Mouse (Mus musculus) urinary bladder, postnatal 14 days (tissue): Measurements from ENCODE around the gene Dnajb7.

ENCODE experiments used
- DNase-seq: peaks from one replicate; pipeline ENCODE4 v3.0.0; 2021; ENCODE audit warnings: low spot score

Gene Dnajb7

DNA sequence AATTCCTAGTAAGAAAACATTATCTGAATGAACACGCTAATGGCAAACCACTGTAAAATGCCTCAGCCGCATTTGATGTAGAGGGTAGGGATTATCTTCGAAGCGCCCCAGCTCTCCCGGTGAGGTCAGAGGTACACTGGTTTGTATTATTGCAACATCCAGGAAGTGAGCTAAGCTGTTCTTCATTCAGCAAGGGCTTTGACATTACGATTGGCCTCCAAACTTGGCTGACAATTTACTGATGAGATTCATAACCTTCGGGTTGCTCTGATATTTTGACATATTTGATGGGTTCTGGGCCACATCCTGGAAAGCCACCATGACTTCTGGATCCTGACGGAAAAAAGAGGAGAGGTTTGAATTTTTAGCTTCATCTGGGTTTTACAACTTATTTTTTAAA, 42.9 kb downstream of the Dnajb7 start:
- no peak for DNase-seq

- DNase-seq: no peak
These were observed 43.8 kb downstream of the Dnajb7 start for GRCm38 (mm10) chr15:81364271-81364670.

- DNase-seq: no peak
These were observed 45.6 kb downstream of the Dnajb7 start for GRCm38 (mm10) chr15:81362501-81362900.

GRCm38 (mm10) chr15:81361417-81362015, 46.6 kb downstream of the Dnajb7 start:
- no peak for DNase-seq

GRCm38 (mm10) chr15:81361022-81361404, 47.1 kb downstream of the Dnajb7 start:
- no peak for DNase-seq

DNA sequence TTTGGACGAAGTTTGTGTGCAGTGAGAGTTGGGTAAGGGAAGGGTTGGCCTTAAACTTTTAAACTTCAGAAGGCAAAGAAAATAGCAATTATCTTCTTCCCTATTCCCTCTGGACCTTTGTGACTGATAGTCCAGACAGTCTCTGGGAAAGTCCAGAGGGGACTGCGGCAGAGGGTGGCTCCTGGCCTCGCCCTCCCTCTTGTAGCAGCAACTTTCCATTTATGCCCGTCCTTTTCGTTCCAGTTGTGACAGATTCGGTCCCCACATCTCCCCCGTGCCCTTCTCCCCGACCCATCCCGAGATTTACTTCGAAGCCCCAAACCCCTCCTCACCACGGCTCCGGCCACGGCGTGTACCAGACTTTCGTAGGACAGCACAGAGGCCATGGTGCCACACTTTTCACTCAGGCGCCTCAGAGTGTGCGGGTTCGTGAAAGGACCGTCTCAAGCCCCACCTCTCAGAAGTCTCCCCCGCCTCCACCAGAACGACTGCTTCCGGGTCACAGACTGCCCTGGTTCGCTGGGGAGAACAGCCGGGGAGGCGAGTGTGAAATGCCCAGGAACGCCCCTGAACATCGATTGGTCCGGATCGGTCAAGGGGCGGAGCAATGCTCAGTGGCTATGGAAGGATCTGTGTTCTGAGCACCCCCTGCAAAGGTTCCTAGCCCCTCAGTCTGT, 47.6 kb downstream of the Dnajb7 start, which contains the start of gene Slc25a17:
TSS of gene Slc25a17 (minus strand) at position 468 of the 677 bp plus-strand sequence.
- DNase-seq: peak; percentile 95

- DNase-seq: no peak
These were observed 48.7 kb downstream of the Dnajb7 start for GRCm38 (mm10) chr15:81359421-81359820.

DNA sequence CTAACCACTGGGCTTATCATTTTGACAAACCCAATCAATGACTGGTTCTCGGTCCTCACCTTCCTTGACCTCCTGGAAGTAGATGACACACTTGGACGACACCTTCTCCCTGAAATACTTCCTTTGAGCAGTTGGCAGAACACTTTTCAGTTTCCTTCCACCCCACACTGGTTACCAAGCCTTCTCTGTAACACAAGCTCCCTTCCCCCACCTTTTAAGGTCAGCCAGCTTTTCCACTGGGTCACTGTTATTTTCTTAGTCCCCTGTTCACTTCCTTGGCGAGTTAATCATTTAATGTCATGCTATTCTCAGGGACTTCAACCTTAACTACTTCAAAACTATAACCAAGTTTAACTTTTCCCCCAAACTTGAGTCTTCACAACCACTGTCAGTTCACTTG, 49.2 kb downstream of the Dnajb7 start:
- no peak for DNase-seq

- DNase-seq: peak; percentile 67
These were observed 51.2 kb downstream of the Dnajb7 start for GRCm38 (mm10) chr15:81356946-81357345.
